Mouse (Mus musculus) layer of hippocampus, adult 18-20 months (tissue): ENCODE measurements around the gene Il4. TPM values are rescaled to one million over a fixed set of nuclear protein-coding genes. Genes with fewer than 3 reads are reported as not detected.

Experiments
- DNase-seq, 2 experiments: peaks; one replicate each; pipeline ENCODE4 v3.0.0; 2022; ENCODE audit warnings: low spot score in 2 of 2
- long read RNA-seq: library from polyadenylated mRNA; stranded (forward); transcript quantifications from one replicate; pipeline ENCODE4 v2.0.0, GENCODE M21; 2021
- total RNA-seq, 2 experiments: library from RNA; stranded (reverse); gene quantifications; 2 replicates each; pipeline ENCODE4 v1.2.3; 2021

Gene Il4
- not detected for total RNA-seq
- long read RNA-seq: 0 reads

DNA sequence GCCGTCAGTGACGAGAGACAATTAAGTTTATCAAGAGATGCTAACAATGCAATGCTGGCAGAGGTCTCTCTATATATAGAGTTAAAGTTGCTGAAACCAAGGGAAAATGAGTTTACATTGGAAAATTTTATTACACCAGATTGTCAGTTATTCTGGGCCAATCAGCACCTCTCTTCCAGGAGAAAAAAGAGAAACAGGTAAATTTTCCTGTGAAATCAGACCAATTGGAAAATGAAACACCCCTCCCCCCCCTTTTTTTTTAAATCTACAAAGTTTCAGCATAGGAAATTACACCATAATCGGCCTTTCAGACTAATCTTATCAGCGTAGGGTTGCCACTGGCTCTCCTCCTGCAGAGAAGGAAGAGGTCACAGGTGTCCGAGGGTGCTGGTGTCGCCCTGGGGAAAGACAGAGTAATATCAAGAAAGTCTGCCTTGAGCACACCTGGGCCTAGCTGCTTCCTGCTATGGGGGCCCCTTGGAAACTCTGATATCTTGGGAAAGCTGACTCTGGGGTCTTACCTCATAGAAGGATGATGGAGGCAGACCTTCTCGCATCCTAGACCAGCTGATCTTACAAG lies at the start of gene Il4:
TSS of gene Il4 (minus strand) at position 51 of the 580 bp plus-strand sequence.
- no peak for DNase-seq

DNA sequence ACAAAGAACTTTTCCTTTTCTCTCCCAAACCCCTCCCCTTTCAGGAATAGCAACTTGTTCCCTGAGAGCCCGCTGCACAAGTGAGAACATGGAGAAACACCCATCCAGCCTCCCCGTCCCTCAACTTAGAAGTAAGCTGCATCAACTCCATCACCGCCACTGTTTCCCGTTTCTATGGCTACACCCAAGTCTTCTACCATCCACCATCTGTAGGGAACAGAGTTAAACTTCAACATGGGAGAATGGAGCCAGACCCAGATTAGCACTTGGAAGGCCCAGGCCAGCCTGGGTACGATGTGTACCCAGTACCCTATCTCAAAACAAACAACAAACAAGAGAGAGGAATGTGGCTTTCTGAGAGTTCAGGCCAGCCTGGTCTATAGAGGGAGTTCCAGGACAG lies 45.6 kb upstream of the Il4 start:
- peak in 1 of 2 experiments; percentile 54 for DNase-seq

DNA sequence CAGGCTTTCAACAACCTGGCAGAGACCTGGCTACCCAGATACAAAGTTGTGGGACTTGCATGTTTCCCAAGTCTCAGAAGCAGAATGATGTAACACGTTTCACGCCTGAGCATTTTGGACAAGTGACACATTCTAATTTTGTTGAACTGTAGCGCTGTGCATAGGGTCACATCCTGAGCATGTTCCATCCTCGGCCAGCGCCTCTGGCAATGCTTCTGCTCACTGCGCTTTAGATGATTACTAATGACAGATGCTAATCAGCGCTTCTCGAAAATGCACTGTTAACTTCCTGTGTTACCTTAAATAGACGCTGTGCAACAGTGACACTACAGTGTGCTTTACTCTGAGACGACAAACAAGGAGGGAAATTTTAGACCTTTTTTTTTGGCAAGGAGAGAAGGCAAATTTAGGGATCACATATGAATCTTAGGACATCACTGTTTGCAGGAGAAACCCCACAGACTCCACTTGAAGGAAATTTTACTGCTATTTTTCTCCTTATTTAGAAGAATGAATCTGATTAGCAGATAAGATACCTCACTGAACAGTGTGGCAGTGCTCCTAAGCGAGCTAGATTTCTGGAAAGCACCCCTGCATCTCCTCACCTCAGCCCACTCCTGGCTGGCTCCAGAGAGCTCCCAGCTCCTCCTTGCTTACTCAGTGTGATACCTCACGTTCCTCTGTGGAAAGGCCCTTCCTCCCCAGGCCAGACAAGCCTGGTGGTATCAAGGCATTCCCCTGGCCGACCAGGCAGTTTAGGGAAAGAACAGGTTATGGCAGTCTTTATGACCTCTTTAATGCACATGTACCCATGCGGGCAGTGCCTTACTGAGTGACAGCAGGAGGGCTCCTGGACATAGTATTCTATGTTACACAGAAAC lies 44.6 kb upstream of the Il4 start:
- DNase-seq: peak in 1 of 2 experiments; percentile 32

DNA sequence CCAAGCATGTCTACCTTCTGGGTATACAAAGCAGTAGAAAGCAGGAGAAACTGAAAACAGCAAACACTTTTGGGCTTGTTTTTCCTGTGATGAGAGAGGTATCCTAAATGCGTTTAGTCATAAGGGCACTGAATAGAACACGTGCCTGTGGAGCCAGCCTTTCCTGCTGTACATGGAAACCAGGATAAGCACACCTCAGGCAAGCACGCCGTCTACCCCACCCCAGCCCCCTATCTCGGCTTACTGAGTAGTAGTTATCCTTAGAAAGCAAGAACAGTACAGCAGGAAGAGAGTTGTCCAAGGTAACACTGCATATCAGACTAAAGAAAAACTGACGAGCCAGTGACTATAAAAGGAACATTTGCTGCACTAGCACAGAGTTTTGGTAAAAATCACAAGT lies 39.4 kb upstream of the Il4 start:
- DNase-seq: no peak

DNA sequence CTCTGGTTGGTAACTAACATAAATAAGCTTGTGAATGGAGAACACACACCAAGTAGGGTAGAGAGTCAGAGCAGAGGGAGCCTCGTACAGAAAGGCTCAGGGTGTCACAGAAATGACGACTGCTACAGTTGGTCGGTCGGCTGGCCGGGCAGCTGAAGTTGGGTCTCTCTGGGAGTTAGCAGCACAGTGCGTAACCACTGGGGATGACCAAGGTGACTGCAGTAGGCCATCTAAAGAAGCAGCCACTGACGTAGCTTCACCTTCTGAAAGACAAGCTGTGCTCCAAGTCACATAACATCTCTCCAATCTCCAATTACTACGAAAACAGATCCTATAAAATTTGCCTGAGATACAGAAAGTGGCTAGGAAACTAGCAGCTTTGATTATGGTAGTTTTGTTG lies 38.9 kb upstream of the Il4 start:
- no peak for DNase-seq

DNA sequence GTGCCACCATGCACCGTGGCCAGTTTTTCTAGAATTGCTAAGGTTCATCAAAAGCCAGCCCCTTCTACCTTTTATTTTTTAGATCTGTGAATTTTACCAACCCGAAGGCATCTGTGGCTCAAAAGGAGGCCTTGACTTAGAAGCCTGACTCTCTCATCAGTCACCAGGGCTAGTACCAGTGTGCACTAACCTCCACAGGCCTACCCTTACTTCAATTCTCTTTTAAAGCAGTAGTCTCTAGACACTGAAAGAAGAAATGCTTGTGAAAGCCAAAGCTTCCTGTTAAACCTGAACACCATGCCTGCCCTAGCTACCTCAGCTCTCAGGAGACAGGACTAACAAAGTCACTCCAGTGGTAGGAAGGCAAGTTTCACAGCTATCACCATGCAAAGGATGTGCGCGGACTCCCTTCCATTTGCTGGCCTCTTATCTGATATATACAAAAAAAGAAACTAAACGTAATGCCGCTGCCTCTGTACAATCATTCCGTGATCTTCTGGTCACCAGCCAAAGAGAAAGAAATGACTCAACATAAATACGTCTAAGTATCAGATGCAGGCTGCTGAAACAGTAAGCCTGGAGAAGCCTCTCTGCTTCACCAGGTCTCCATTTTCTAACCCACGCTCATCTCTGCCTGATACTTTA lies 38.2 kb upstream of the Il4 start:
- DNase-seq: no peak

DNA sequence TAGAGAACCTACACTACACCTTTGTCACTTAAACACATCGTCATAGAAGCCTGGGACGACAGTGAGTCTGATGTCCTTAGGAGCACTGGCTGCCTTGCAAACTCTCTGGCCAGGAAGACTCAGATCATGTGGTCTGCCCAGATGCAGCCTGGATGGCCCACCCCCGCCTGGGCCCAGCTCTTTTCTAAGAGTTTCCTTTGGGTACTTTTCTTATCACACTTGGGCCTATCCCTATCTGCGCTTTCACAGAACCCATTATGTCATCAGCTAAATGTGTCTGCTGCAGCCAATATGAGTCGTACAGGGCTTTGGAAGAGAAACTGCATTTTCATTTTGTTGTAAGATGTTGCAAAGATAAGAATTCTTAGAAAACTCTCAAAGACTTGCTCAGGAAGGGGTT lies 36.6 kb upstream of the Il4 start:
- no peak for DNase-seq

DNA sequence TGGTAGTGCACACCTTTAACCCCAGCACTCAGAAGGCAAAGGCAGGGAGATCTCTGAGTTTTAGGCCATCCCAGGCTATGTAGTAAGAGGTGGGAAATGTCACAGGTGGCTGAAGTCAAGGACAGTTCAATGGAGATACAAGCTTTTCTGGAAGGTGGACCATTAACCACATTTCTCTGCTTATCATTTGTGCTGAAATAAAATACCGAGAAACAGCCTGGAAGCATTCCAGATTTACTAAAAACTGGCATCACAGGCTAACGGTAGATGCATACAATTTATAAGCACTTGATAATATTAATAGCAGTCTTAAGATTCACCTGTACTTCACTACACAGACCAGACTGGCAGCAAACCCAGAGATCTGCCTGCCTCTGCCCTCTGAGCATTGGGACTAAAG lies 34.0 kb upstream of the Il4 start:
- no peak for DNase-seq

DNA sequence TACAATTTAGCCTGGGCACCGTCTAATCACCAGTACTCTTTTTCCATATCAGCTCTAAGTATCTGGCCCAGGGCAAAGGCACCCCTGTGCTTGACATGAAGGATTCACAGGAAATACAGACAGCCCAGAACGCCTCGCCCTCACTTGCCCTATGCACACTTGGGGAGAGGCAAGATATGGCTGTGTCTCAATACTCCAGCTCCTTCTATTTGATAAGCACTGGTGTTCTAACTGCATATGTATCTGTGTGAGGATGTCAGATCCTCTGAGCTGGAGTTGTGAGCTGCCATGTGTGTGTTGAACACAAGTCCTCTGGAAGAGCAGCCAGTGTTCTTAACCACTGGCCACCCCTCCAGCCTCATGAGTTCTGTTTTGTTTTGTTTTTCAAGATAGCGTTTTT lies 33.0 kb upstream of the Il4 start:
- no peak for DNase-seq

DNA sequence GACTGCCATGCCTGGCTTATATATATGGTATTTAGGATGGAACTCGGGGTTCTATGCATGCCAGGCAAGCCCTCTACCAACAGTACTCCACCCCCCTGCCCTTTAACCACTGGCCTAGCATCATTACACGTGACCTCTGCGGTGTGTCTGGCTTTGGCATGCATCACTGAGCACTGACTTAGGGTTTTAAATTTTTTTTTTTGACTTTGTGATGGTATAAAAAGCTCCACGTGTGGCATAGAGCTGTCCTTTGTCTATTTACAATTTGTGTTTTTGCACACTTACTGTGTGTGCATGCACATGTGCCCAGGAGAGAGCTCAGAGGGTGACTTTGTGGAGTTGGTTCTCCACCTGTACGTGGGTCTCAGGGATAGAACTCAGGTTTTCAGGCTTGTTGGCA lies 25.5 kb upstream of the Il4 start:
- DNase-seq: no peak

DNA sequence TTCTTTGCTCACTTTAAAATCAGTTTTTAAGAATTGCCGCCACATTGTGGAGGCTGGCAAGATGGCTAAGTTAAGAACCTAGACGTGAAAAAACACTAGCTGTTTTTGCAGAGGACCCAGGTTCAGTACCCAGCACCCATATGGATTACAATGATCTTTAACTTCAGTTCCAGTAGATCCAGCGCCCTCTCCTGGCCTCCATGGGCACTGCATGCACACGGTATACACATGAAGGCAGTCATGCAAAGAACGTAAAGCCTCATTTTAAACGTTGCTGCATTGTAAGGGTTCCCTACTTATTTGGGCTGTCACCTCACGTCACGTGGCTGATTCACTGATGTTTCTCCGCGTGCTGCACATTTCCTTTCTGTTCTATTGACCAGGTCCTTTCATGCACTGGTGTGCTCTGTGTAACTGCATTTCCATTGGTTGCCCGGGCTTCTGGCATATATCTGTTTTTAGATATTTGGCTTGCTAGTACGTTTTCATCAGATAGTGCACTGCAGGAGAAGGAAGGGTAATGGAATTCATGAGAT lies 24.3 kb upstream of the Il4 start:
- no peak for DNase-seq

DNA sequence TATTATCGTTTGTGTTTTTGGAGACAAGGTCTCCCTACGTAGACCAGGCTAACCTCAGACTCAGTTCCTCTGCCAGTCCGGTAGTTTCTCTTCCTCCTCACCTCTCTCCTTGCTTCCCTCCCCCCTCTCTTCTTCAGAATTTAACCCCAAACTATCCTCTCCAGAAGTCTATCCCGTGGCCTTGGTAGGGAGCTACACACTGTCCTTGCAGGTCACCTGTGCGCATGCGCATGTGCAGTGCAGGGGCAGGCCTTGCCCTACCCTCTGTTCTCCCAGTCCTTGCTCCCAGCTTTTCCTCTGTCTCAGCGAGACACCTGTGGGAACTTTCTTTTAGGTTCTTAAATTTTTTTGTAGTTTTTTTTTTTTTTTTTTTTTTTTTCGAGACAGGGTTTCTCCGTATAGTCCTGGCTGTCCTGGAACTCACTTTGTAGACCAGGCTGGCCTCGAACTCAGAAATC lies 19.4 kb upstream of the Il4 start:
- DNase-seq: no peak

DNA sequence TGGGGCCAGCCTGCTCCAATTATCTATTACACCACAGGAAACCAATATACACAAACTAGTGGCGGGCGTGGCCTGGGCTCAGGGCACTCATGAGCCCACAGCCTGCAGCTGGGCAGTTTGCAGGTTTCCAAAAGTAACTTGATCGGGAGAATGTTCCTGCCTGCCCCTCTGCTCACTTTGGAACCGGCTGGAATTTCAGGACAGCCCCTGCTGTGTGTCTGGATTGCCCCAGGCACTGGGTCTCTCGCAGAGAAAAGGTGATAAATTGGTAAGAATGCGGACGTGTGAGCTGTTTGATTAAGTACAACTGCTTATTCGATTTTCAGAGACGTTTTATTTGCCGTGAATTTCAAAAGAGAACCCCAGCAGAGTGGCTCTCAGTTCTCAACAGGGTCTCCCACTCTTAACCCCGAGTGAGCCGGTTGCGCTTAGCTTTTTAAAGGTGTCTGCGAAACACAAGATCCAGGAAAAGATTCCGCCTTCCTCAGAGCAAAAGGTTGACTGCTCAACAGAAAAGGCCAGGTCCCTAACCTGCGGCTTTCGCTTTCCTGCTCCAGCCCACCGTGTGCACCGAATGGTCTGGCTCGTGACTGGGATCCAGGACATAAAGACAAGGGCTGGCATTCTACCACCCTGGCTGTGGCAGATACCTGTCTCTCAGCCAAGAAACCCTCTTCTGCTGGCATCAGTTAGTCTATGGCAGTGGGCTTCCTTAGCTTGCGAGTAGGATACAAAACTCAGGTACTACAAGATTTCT lies 18.8 kb upstream of the Il4 start:
- no peak for DNase-seq

DNA sequence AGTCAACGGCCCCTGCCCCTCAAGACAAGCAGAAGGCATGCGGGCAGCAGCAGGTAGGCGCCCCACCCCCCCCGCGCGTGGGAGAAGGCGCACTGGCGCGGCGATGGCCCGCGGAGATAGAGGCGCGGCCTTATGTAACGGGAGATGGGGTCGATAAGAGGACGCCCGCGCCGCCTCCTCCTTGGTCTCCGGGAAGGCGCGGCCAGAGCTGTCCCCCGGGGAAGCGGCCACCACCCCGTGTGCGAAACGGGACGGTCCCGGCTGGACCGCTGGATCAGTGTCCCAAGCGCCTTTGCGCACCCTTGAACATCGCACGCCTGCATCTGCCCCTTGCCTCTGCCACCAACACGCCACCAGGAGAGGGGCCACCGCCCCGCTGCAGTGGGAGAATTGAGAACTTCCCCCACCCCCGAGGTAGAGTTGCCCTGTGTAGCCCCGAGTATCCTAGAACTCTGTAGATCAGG lies 17.7 kb upstream of the Il4 start:
- peak; percentile 4 to 31 for DNase-seq

DNA sequence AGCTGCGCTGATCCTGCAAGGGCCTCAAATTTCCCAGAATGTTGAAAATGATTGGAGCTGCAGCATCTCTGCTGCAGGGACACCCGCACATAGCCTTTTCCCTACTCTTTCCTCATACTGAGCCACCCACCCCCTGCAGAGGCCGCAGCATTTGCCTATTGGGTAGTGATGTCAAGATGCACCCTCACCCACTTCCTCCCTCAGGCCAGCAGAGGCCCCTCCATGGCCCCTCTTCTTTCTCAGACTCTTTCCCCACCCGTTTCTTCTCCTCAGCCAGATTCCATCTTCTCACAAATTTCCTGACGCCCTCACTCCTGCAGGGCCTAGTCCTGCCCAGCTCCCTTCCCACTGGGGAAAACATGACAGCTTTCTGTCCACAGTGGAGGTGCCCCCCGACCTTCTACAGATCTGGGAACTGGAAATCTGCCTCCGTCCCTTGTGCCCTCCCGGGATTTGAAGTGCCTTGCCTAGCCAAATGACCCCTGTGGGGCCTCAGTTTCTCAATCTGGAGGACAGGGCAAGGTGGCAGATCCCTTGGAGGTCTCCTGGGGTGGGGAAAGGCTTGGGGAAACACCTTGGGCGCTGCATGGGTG lies 17.2 kb upstream of the Il4 start:
- DNase-seq: no peak

DNA sequence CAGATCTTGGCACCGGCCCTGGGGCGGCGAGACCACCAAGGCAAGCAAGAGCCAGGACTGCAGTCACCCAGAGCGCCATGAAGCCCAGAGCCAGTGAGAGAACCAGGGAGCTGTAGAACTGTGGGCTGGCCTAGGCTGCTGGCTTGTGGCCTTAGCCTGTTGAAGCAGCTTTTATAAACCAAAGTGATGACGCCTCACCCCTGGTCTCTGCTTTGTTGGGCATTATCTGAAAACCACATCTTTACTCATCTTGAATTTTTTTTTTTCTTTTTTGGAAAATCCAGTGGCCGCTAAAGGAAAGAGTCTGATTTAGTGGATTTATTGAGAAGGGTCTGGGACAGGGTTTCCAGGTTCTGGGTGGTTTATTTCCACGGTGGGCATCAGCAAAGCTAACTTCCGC lies 16.1 kb upstream of the Il4 start, which contains the start of gene Il13:
TSS of gene Il13 (minus strand) at position 147 of the 400 bp plus-strand sequence.
- no peak for DNase-seq

DNA sequence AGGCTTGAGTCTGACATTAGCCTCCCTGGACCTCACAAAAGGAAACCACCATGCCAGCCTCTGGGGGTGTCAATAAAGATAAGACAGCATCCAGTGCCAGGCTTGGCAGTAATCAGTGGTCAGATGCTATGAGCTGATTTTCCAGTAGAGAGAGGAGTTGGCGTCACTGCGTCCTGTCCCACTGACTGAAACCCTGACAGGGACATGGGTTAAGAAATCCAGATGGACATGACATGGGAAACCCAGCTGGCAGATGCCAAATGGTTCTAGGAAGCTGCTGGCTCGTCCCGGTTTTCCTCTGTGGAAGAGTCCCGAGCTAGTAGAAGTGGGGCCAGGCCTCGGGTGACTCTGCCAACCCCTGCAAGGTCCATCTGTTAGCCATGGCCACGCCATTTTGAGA lies 15.2 kb upstream of the Il4 start:
- no peak for DNase-seq

DNA sequence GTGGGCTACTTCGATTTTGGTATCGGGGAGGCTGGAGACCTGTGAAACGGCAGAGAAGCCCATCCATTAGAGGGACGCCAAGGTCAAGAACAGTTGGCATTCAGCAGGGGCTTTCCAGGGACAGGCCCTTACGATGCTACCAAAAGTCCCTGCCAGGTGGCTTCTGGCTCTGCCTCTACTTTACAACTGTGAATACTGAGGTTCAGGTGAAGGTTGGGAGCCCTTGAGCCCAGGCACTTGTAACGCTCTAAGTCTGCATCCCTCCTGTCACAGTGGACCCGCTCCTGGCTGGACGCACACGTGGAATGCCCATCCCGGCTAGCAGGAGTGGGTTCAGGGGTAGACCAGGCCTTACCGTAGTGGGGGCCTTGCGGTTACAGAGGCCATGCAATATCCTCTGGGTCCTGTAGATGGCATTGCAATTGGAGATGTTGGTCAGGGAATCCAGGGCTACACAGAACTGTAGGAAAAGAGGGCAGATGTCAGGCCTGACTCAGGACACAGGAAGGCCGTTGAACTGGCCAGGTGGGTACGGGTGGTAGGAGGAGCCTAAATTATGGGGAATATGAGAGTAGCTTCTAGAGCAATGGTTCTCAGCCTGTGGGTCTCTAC lies 13.8 kb upstream of the Il4 start:
- DNase-seq: no peak

DNA sequence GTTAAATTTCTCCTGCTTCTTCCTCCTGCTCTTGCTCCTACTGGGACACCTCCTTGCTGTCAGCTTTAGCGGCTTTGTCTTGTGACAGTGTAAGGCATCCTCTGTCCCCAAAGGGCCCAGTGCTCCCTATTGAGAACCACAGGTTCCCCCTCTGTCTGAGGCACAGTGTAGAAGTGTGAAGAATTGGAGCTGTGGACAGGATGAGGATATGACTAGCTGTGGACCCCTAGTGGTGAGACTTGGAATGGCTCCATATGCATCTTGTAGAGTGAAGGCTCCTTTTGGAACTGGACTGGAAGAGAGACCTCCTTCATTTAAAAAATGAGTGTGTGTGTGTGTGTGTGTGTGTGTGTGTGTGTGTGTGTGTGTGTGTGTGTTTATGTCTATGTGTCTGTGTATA lies 9.4 kb upstream of the Il4 start:
- DNase-seq: peak; percentile 60 to 91

DNA sequence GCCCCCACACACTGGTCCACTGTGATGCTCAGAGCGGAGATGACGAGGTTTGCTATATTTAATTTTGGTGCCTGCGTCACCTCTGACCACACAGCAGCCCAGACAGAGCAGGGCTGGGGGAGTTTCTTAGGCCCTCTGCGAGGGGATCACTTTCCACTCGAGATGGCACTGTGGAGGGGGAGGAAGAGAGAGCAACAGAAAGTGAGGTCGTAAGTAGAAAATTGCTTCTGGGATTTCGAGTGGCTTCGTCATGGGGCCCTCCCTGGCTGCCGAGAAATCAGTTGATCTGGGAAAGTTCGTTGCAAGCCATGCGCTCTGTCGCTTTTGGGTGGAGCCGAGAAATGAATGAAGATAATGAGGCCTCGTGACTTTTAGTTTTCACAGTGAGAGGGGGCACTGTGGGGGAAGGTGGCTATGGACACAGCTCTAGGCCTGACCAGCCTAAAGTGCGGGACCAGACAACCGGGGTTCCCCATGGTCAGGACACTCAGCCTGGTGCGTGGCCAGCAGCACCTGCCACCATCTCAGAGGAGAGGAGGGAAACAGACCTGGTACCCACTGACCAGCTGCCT lies 8.4 kb upstream of the Il4 start:
- no peak for DNase-seq
